15 mouse cellular contexts compared by ENCODE assay signal in genomic region chr14:76619038-76619409, GRCm38 (mm10).
DNase-seq lines count a peak whose midpoint lies in the region; ATAC-seq and TF ChIP-seq lines count a peak whose summit lies in the region.
"Had no signal": no experiment of that assay in that cellular context is flagged by ENCODE, and none has a peak within 500 bp of the region (broad histone marks: within the 10 kb centered on the region; RNA-seq: fewer than 3 reads in every experiment).

No protein-coding gene starts in this region.

- H3K4me1 ChIP-seq in hindbrain, embryonic 14.5 days (replicated peaks; ENCODE audit: control insufficient read depth, insufficient read depth, low read length): peaks cover 19% of the 10 kb centered on the region
- H3K4me1 ChIP-seq in hindbrain, embryonic 12.5 days: peaks cover 27% of the 10 kb centered on the region
- peaks cover 28% of the 10 kb centered on the region for H3K4me1 ChIP-seq in stomach, embryonic 15.5 days
- H3K4me1 ChIP-seq in stomach, postnatal 0 days (replicated peaks; ENCODE audit: control insufficient read depth, insufficient read depth): peaks cover 21% of the 10 kb centered on the region
- H3K4me1 ChIP-seq in forebrain, embryonic 15.5 days: peaks cover 46% of the 10 kb centered on the region
- peaks cover 52% of the 10 kb centered on the region for H3K4me1 ChIP-seq in stomach, embryonic 16.5 days (ENCODE audit: control insufficient read depth, insufficient read depth, low read length)

- 0 out of 2 replicates have a peak overlapping the region, but pooled peaks have one; percentile 15 for H3K27ac ChIP-seq in hindbrain, embryonic 14.5 days
- no peak overlapping the region for H3K27ac ChIP-seq in hindbrain, embryonic 12.5 days
- H3K27ac ChIP-seq in stomach, embryonic 15.5 days: 0 out of 2 replicates have a peak overlapping the region, but pooled peaks have one; percentile 7
- no peak overlapping the region for H3K27ac ChIP-seq in stomach, postnatal 0 days (replicated peaks)
- peak overlapping the region; percentile 84 for H3K27ac ChIP-seq in forebrain, embryonic 15.5 days (replicated peaks)
- H3K27ac ChIP-seq in stomach, embryonic 16.5 days (ENCODE audit: low read length): peak overlapping the region; percentile 83; the same call in 1 of the 2 replicates

- WGBS in hindbrain, embryonic 14.5 days: 71% methylated on average over 7 of the region's 7 CpGs
- WGBS in hindbrain, embryonic 12.5 days: 72% methylated on average over 7 of the region's 7 CpGs
- 76% methylated on average over 7 of the region's 7 CpGs for WGBS in stomach, embryonic 15.5 days
- WGBS in stomach, postnatal 0 days: 69% methylated on average over 7 of the region's 7 CpGs
- 53% methylated on average over 7 of the region's 7 CpGs for WGBS in forebrain, embryonic 15.5 days
- WGBS in stomach, embryonic 16.5 days: 78% methylated on average over 7 of the region's 7 CpGs

- TF ChIP-seq EP300 in stomach, postnatal 0 days (optimal IDR thresholded peaks at IDR 0.05): no peak

- ATAC-seq in hindbrain, embryonic 14.5 days (ENCODE audit: low FRiP score): no peak
- no peak for ATAC-seq in hindbrain, embryonic 12.5 days (ENCODE audit: low FRiP score)
- no peak for ATAC-seq in stomach, embryonic 15.5 days (ENCODE audit: insufficient read depth, low FRiP score, low read depth)
- no peak for ATAC-seq in stomach, postnatal 0 days (ENCODE audit: low FRiP score, low TSS enrichment)
- ATAC-seq in forebrain, embryonic 15.5 days (replicated peaks): peak; percentile 72
- ATAC-seq in stomach, embryonic 16.5 days (ENCODE audit: insufficient read depth, low FRiP score): no peak
- ATAC-seq: inflammation-experienced regulatory T-cells, adult 6 months; midbrain, embryonic 16.5 days had no signal

- no peak overlapping the region for H3K4me3 ChIP-seq in hindbrain, embryonic 14.5 days (replicated peaks; ENCODE audit: low read length)
- H3K4me3 ChIP-seq in hindbrain, embryonic 12.5 days: no peak overlapping the region
- no peak overlapping the region for H3K4me3 ChIP-seq in stomach, embryonic 15.5 days (replicated peaks)
- no peak overlapping the region for H3K4me3 ChIP-seq in stomach, postnatal 0 days (ENCODE audit: low read depth, low read length)
- H3K4me3 ChIP-seq in forebrain, embryonic 15.5 days: no peak overlapping the region
- H3K4me3 ChIP-seq in stomach, embryonic 16.5 days (replicated peaks; ENCODE audit: low read length): no peak overlapping the region

- no peak overlapping the region for H3K9ac ChIP-seq in hindbrain, embryonic 14.5 days
- H3K9ac ChIP-seq in hindbrain, embryonic 12.5 days: no peak overlapping the region
- no peak overlapping the region for H3K9ac ChIP-seq in stomach, embryonic 15.5 days
- H3K9ac ChIP-seq in stomach, postnatal 0 days (ENCODE audit: low read length): no peak overlapping the region
- H3K9ac ChIP-seq in forebrain, embryonic 15.5 days (replicated peaks): no peak overlapping the region
- no peak overlapping the region for H3K9ac ChIP-seq in stomach, embryonic 16.5 days (ENCODE audit: low read length)

- no peaks in the 10 kb centered on the region for H3K36me3 ChIP-seq in hindbrain, embryonic 14.5 days (replicated peaks; ENCODE audit: control insufficient read depth, insufficient read depth)
- no peaks in the 10 kb centered on the region for H3K36me3 ChIP-seq in hindbrain, embryonic 12.5 days
- no peaks in the 10 kb centered on the region for H3K36me3 ChIP-seq in stomach, embryonic 15.5 days
- no peaks in the 10 kb centered on the region for H3K36me3 ChIP-seq in stomach, postnatal 0 days (ENCODE audit: control insufficient read depth, insufficient read depth, low read length)
- H3K36me3 ChIP-seq in forebrain, embryonic 15.5 days: no peaks in the 10 kb centered on the region
- H3K36me3 ChIP-seq in stomach, embryonic 16.5 days (ENCODE audit: control insufficient read depth, insufficient read depth, low read length): no peaks in the 10 kb centered on the region

- no peak for DNase-seq in hindbrain, embryonic 14.5 days (ENCODE audit: low spot score)
- no peak for DNase-seq in stomach, postnatal 0 days (ENCODE audit: low spot score)
- no peak for DNase-seq in yolk sac, embryonic 10.5 days (ENCODE audit: low spot score)
- no peak for DNase-seq in c-Kit-positive CD71-positive TER-119-positive erythroid progenitor cells, embryonic 14.5 days (ENCODE audit: low spot score)
- DNase-seq: gastrocnemius, postnatal 10 days; heart, postnatal 10 days; layer of hippocampus, postnatal 36 days; liver; lung, postnatal 14 days had no signal

- H3K9me3 ChIP-seq in hindbrain, embryonic 14.5 days (ENCODE audit: control insufficient read depth, low read length): no peaks in the 10 kb centered on the region
- no peaks in the 10 kb centered on the region for H3K9me3 ChIP-seq in hindbrain, embryonic 12.5 days (replicated peaks)
- H3K9me3 ChIP-seq in stomach, embryonic 15.5 days: no peaks in the 10 kb centered on the region
- no peaks in the 10 kb centered on the region for H3K9me3 ChIP-seq in stomach, postnatal 0 days (ENCODE audit: control insufficient read depth, low read length)
- H3K9me3 ChIP-seq in forebrain, embryonic 15.5 days: no peaks in the 10 kb centered on the region
- no peaks in the 10 kb centered on the region for H3K9me3 ChIP-seq in stomach, embryonic 16.5 days (replicated peaks; ENCODE audit: control insufficient read depth, low read length)

- H3K27me3 ChIP-seq in hindbrain, embryonic 14.5 days (ENCODE audit: control insufficient read depth, insufficient read depth, low read length): no peaks in the 10 kb centered on the region
- H3K27me3 ChIP-seq in hindbrain, embryonic 12.5 days: no peaks in the 10 kb centered on the region
- H3K27me3 ChIP-seq in stomach, embryonic 15.5 days (replicated peaks): no peaks in the 10 kb centered on the region
- no peaks in the 10 kb centered on the region for H3K27me3 ChIP-seq in stomach, postnatal 0 days (ENCODE audit: control insufficient read depth, insufficient read depth, low read length)
- no peaks in the 10 kb centered on the region for H3K27me3 ChIP-seq in forebrain, embryonic 15.5 days
- no peaks in the 10 kb centered on the region; the same call in 1 of the 2 replicates for H3K27me3 ChIP-seq in stomach, embryonic 16.5 days (ENCODE audit: control insufficient read depth, insufficient read depth, low read length)

- no peak for TF ChIP-seq CTCF in stomach, postnatal 0 days (IDR thresholded peaks at IDR 0.05; ENCODE audit: low read depth)

- H3K4me2 ChIP-seq in hindbrain, embryonic 14.5 days (replicated peaks): no peak overlapping the region
- H3K4me2 ChIP-seq in hindbrain, embryonic 12.5 days (replicated peaks): no peak overlapping the region
- H3K4me2 ChIP-seq in stomach, embryonic 15.5 days: no peak overlapping the region
- H3K4me2 ChIP-seq in stomach, postnatal 0 days (replicated peaks; ENCODE audit: low read depth): no peak overlapping the region
- no peak overlapping the region for H3K4me2 ChIP-seq in forebrain, embryonic 15.5 days (replicated peaks)
- H3K4me2 ChIP-seq in stomach, embryonic 16.5 days (ENCODE audit: low read depth, low read length): no peak overlapping the region

Comparison
In these comparisons a context has a peak if more than half of its experiments do, and no peak if none do; other contexts are left out.
1. H3K27ac ChIP-seq: peak in hindbrain, embryonic 14.5 days (single experiment), stomach, embryonic 15.5 days (single experiment), forebrain, embryonic 15.5 days (single experiment) and stomach, embryonic 16.5 days (single experiment); none in hindbrain, embryonic 12.5 days (single experiment) and stomach, postnatal 0 days (single experiment).